Mouse (Mus musculus) WW6 (cell line): ENCODE data around the gene Lipm.

Source experiments
- DNase-seq: peaks from one replicate; pipeline ENCODE4 v3.0.0-alpha.2; 2013; ENCODE audit warnings: low read depth, low spot score

The Lipm gene

GRCm38 (mm10) chr19:34100633-34101032 is at the start of gene Lipm:
TSS of gene Lipm (plus strand) at chr19:34100933.
- no peak for DNase-seq

- no peak for DNase-seq
Observed at GRCm38 (mm10) chr19:34051502-34051901, 49.2 kb upstream of the Lipm start.

- no peak for DNase-seq
Observed at GRCm38 (mm10) chr19:34063547-34063946, 37.2 kb upstream of the Lipm start.

GRCm38 (mm10) chr19:34064059-34064458 is 36.7 kb upstream of the Lipm start:
- DNase-seq = no peak

- DNase-seq = no peak
Observed at GRCm38 (mm10) chr19:34066779-34067472, 33.8 kb upstream of the Lipm start, which contains the start of gene Lipn. TSS of gene Lipn (plus strand) at chr19:34067358.

- DNase-seq = no peak
Observed at GRCm38 (mm10) chr19:34074239-34074638, 26.5 kb upstream of the Lipm start.

GRCm38 (mm10) chr19:34078130-34078529 is 22.6 kb upstream of the Lipm start:
- DNase-seq = no peak

GRCm38 (mm10) chr19:34089011-34089680 is 11.6 kb upstream of the Lipm start:
- DNase-seq = no peak

- no peak for DNase-seq
Observed at GRCm38 (mm10) chr19:34095381-34095780, 5.4 kb upstream of the Lipm start.

GRCm38 (mm10) chr19:34096228-34096627 is 4.5 kb upstream of the Lipm start:
- DNase-seq = no peak

GRCm38 (mm10) chr19:34101888-34102287 is 1.2 kb downstream of the Lipm start:
- DNase-seq = no peak

- no peak for DNase-seq
Observed at GRCm38 (mm10) chr19:34104841-34105240, 4.1 kb downstream of the Lipm start.

- no peak for DNase-seq
Observed at GRCm38 (mm10) chr19:34119102-34119501, 18.4 kb downstream of the Lipm start.

GRCm38 (mm10) chr19:34119653-34120052 is 18.9 kb downstream of the Lipm start:
- no peak for DNase-seq

- no peak for DNase-seq
Observed at GRCm38 (mm10) chr19:34120107-34120731, 19.5 kb downstream of the Lipm start.

GRCm38 (mm10) chr19:34138720-34139430 is 38.1 kb downstream of the Lipm start:
- no peak for DNase-seq

- DNase-seq = no peak
Observed at GRCm38 (mm10) chr19:34139431-34140046, 38.8 kb downstream of the Lipm start.

GRCm38 (mm10) chr19:34148421-34148820 is 47.7 kb downstream of the Lipm start:
- no peak for DNase-seq

- DNase-seq = no peak
Observed at GRCm38 (mm10) chr19:34151909-34152308, 51.2 kb downstream of the Lipm start.

- DNase-seq = no peak
Observed at GRCm38 (mm10) chr19:34153263-34154144, 52.8 kb downstream of the Lipm start.

- DNase-seq = no peak
Observed at GRCm38 (mm10) chr19:34162693-34163092, 62.0 kb downstream of the Lipm start.
